Mouse (Mus musculus) intestine, postnatal 0 days (tissue): ENCODE results near the gene Nup214. TPM values are rescaled to one million over a fixed set of nuclear protein-coding genes. Genes with fewer than 3 reads are reported as not detected.

Experiments
- ATAC-seq: fragments of 200-750 bp; cut with Nextera tagmentation; 2 replicates; pipeline ENCODE4 v1.8.0; 2017; ENCODE audit warnings: mild to moderate bottlenecking, moderate TSS enrichment, moderate library complexity
- H3K27ac ChIP-seq: fragments of 300-500 bp; sonication (generic); 2 replicates; pipeline ENCODE4 v1.5.1; 2014; ENCODE audit warnings: mild to moderate bottlenecking, low read depth, low read length, moderate library complexity
- H3K27me3 ChIP-seq: fragments of 300-500 bp; sonication (generic); replicated peaks from 2 replicates; pipeline ENCODE4 v1.6.1; 2014; ENCODE audit warnings: low read length, mixed read lengths; ENCODE audit not compliant: control insufficient read depth, insufficient read depth
- H3K36me3 ChIP-seq: fragments of 300-500 bp; sonication (generic); 2 replicates; pipeline ENCODE4 v1.6.1; 2014; ENCODE audit warnings: mild to moderate bottlenecking, moderate library complexity; ENCODE audit not compliant: control insufficient read depth, insufficient read depth
- H3K4me1 ChIP-seq: fragments of 300-500 bp; sonication (generic); replicated peaks from 2 replicates; pipeline ENCODE4 v1.6.1; 2014; ENCODE audit warnings: antibody characterized with exemption, low read length, mixed read lengths; ENCODE audit not compliant: control insufficient read depth, insufficient read depth
- H3K4me2 ChIP-seq: fragments of 300-500 bp; sonication (generic); replicated peaks from 2 replicates; pipeline ENCODE4 v1.6.1; 2014; ENCODE audit warnings: low read depth, mild to moderate bottlenecking, moderate library complexity
- H3K4me3 ChIP-seq: fragments of 300-500 bp; sonication (generic); 2 replicates; pipeline ENCODE4 v1.5.1; 2014; ENCODE audit warnings: low read depth, low read length
- H3K9ac ChIP-seq: fragments of 300-500 bp; sonication (generic); 2 replicates; pipeline ENCODE4 v1.6.1; 2014; ENCODE audit warnings: mild to moderate bottlenecking, low read depth, low read length
- H3K9me3 ChIP-seq: fragments of 300-500 bp; sonication (generic); 2 replicates; pipeline ENCODE4 v1.6.1; 2016; ENCODE audit warnings: mixed run types; ENCODE audit not compliant: control insufficient read depth
- CTCF ChIP-seq: sonication (generic); IDR thresholded peaks from 2 replicates; pipeline ENCODE4 v1.5.1; 2016; ENCODE audit warnings: low read depth, mild to moderate bottlenecking, control low read depth, antibody characterized with exemption, moderate library complexity
- WGBS: fragments of 180-500 bp; shearing (Covaris S2); extraction: QIAGEN DNeasy Blood & Tissue Kit; methylation state at CpG from one replicate; pipeline ENCODE4 v1.1.7; 2014; 5-methylcytosine and 5-hydroxymethylcytosine counted together
- polyA plus RNA-seq: library from polyadenylated mRNA; unstranded; fragments of >200 nt; fragmentation: Nextera tagmentation; extraction: Ambion mirVana; gene quantifications from 2 replicates; pipeline ENCODE4 v1.2.1, GENCODE M21; 2015

Gene Nup214
- polyA plus RNA-seq, 1 experiment from 2014 or later: 31.3 TPM

DNA sequence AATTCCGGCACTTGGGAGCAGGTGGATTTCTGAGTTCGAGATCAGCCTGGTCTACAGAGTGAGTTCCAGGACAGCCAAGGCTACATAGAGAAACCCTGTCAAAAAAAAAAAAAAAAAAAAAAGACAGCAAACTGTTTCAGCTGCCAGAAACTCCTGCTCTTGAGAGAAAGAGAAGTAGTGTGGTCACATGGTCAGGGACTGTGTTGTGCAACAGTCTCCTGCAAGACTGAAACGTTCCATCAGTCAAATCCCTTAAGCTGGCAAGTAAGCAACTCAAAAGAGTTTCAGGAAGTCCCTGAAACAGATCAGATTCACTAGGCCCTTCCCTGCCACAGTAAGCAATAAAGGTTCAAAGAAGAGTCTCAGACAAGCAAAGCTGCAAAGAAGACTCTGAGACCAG lies 115.4 kb downstream of the Nup214 start:
- Histone ChIP-seq H3K4me1 (0 out of 2 replicates have a peak, but pooled peaks cover 3% of the 10 kb centered on the region), H3K27ac (no peak overlapping the region), H3K4me3 (no peak overlapping the region), H3K9ac (no peak overlapping the region), H3K4me2 (no peak overlapping the region), H3K27me3 (peaks cover 29% of the 10 kb centered on the region), H3K9me3 (no peaks in the 10 kb centered on the region), H3K36me3 (no peaks in the 10 kb centered on the region)
- 61% methylated on average over 3 of the region's 3 CpGs for WGBS
- no peak for TF ChIP-seq CTCF
- ATAC-seq: no peak

DNA sequence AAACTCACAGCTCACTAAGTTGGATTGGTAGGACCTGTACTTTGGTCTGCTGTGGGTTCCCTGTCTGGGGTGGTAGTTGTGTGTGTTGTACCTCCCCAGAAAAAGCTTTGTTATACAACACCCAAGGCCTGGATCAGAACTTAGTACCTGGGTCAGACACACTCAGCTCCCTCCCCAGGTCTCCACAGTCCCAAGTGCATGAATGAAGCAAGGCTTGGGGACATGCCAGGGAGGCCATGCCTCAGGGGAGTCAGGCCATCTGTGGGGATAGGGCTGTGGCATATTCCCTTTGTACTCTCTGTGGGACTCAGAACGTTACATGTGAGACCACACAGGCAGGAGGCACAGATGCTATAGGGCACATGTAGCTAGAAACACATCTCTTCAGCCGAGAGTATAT lies 115.9 kb downstream of the Nup214 start:
- H3K9me3 ChIP-seq: no peaks in the 10 kb centered on the region
- H3K9ac ChIP-seq: no peak overlapping the region
- ATAC-seq: no peak
- no peak for TF ChIP-seq CTCF
- H3K27me3 ChIP-seq: peaks cover 29% of the 10 kb centered on the region
- no peak overlapping the region for H3K4me2 ChIP-seq
- no peak overlapping the region for H3K4me3 ChIP-seq
- WGBS: 88% methylated on average over 2 of the region's 2 CpGs
- 0 out of 2 replicates have a peak, but pooled peaks cover 3% of the 10 kb centered on the region for H3K4me1 ChIP-seq
- H3K36me3 ChIP-seq: no peaks in the 10 kb centered on the region
- H3K27ac ChIP-seq: no peak overlapping the region

- no peak for TF ChIP-seq CTCF
- 49% methylated on average over 3 of the region's 3 CpGs for WGBS
Observed at GRCm38 (mm10) chr2:32091956-32092355, 117.7 kb downstream of the Nup214 start.

DNA sequence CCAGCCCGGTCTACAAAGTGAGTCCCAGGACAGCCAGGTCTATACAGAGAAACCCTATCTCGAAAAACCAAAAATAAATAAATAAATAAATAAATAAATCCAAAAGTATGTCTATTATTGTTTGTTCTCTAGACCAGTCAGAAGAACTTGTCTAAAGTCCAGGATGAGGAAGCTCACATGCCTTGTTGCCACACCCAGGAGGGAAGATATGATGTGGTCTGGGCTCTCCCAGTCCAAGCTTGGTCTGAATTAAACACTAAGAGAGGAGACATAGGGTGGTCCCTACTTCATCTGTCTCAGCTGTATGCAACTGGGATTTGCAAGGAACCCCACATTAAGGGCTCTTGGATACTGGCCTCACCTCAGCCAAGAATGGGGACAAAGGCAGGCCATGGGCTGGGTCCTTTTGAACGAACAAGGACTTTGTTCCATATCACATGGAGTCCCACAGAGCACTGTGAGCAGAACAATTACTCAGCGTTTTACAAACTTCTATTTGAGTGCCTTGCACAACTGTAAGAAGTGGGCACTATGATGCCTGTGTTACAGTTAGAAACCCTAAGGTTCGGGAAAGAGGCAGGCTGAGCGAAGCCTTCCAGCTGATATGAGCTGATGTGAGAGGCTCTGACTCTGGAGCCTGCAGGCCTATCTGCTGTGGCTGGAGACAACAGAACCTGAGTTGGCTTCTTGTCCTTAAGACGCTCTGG lies 119.9 kb downstream of the Nup214 start:
- no peak overlapping the region for H3K9ac ChIP-seq
- TF ChIP-seq CTCF: no peak
- peaks cover 4% of the 10 kb centered on the region for H3K27me3 ChIP-seq
- no peak overlapping the region for H3K4me2 ChIP-seq
- no peaks in the 10 kb centered on the region for H3K9me3 ChIP-seq
- H3K36me3 ChIP-seq: no peaks in the 10 kb centered on the region
- H3K4me3 ChIP-seq: no peak overlapping the region
- 71% methylated on average over 7 of the region's 7 CpGs for WGBS
- peak overlapping the region; percentile 60 for H3K27ac ChIP-seq
- 0 out of 2 replicates have a peak, but pooled peaks cover 3% of the 10 kb centered on the region for H3K4me1 ChIP-seq
- peak; percentile 82 for ATAC-seq

More at GRCm38 (mm10) chr2:32091956-32092355, 117.7 kb downstream of the Nup214 start:
- H3K27me3 ChIP-seq: peaks cover 21% of the 10 kb centered on the region
- no peaks in the 10 kb centered on the region for H3K9me3 ChIP-seq
- ATAC-seq: no peak
- H3K36me3 ChIP-seq: no peaks in the 10 kb centered on the region
- H3K4me1 ChIP-seq: 0 out of 2 replicates have a peak, but pooled peaks cover 3% of the 10 kb centered on the region
- H3K9ac ChIP-seq: no peak overlapping the region
- H3K4me2 ChIP-seq: no peak overlapping the region
- H3K27ac ChIP-seq: no peak overlapping the region
- no peak overlapping the region for H3K4me3 ChIP-seq

- TF ChIP-seq CTCF: no peak
- WGBS: 55% methylated on average over 22 of the region's 22 CpGs
- Histone ChIP-seq H3K4me2 (peak within 1 kb of the TSS; percentile 62), H3K4me1 (0 out of 2 replicates have a peak, but pooled peaks cover 3% of the 10 kb centered on the region), H3K9ac (peak within 1 kb of the TSS; percentile 17), H3K9me3 (no peaks in the 10 kb centered on the region), H3K27me3 (no peaks in the 10 kb centered on the region), H3K4me3 (peak within 1 kb of the TSS; percentile 29), H3K27ac (no peak within 1 kb of the TSS; the same call in 1 of the 2 replicates), H3K36me3 (no peaks in the 10 kb centered on the region; the same call in 1 of the 2 replicates)
- ATAC-seq: no peak
Observed at GRCm38 (mm10) chr2:32095351-32096121, 121.3 kb downstream of the Nup214 start, which contains the start of gene Plpp7. TSS of gene Plpp7 (plus strand) at chr2:32095528.

DNA sequence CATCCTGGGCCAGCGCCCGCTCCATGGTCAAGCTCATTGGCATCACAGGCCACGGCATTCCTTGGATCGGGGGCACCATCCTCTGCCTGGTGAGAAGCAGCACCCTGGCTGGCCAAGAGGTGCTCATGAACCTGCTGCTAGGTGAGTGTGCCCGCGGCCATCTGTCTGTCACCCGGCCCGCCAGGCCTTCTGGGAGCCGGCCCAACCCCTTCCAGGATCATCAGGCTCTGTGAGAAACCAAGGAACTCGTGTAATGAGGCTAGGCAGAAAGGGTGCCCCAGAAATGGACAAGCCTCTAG lies 121.8 kb downstream of the Nup214 start:
- Histone ChIP-seq H3K27me3 (no peaks in the 10 kb centered on the region), H3K27ac (no peak overlapping the region), H3K4me3 (0 out of 2 replicates have a peak overlapping the region, but pooled peaks have one; percentile 29), H3K4me2 (peak overlapping the region; percentile 62), H3K9me3 (no peaks in the 10 kb centered on the region), H3K9ac (peak overlapping the region; percentile 17; the same call in 1 of the 2 replicates), H3K4me1 (0 out of 2 replicates have a peak, but pooled peaks cover 3% of the 10 kb centered on the region), H3K36me3 (no peaks in the 10 kb centered on the region; the same call in 1 of the 2 replicates)
- 77% methylated on average over 10 of the region's 10 CpGs for WGBS
- ATAC-seq: no peak
- TF ChIP-seq CTCF: no peak
